Mouse (Mus musculus) hindbrain, embryonic 14.5 days (tissue): ENCODE measurements around the gene Slco3a1. TPM values are rescaled to one million over a fixed set of nuclear protein-coding genes. Genes with fewer than 3 reads are reported as not detected.
A peak's percentile ranks its signal among the peaks of the same experiment; 100 is the strongest.

ENCODE experiments used
- ATAC-seq: fragments of 200-750 bp; cut with Nextera tagmentation; 2 replicates; pipeline ENCODE4 v1.8.0; 2017; ENCODE audit warnings: moderate number of reproducible peaks, mild to moderate bottlenecking, moderate TSS enrichment, moderate library complexity; ENCODE audit not compliant: low FRiP score
- DNase-seq: peaks from one replicate; pipeline ENCODE4 v3.0.0-alpha.2; 2015; ENCODE audit warnings: low spot score
- H3K27ac ChIP-seq: fragments of 300-500 bp; sonication (generic); 2 replicates; pipeline ENCODE4 v1.5.1; 2014; ENCODE audit warnings: mild to moderate bottlenecking, moderate library complexity
- H3K27me3 ChIP-seq: fragments of 300-500 bp; sonication (generic); 2 replicates; pipeline ENCODE4 v1.6.1; 2014; ENCODE audit warnings: mild to moderate bottlenecking, low read length, mixed read lengths; ENCODE audit not compliant: control insufficient read depth, insufficient read depth
- H3K36me3 ChIP-seq: fragments of 300-500 bp; sonication (generic); replicated peaks from 2 replicates; pipeline ENCODE4 v1.6.1; 2014; ENCODE audit not compliant: control insufficient read depth, insufficient read depth
- H3K4me1 ChIP-seq: fragments of 300-500 bp; sonication (generic); replicated peaks from 2 replicates; pipeline ENCODE4 v1.6.1; 2014; ENCODE audit warnings: antibody characterized with exemption, low read length, mixed read lengths; ENCODE audit not compliant: control insufficient read depth, insufficient read depth
- H3K4me2 ChIP-seq: fragments of 300-500 bp; sonication (generic); replicated peaks from 2 replicates; pipeline ENCODE4 v1.6.1; 2014; ENCODE audit warnings: mild to moderate bottlenecking, moderate library complexity
- H3K4me3 ChIP-seq: fragments of 300-500 bp; sonication (generic); replicated peaks from 2 replicates; pipeline ENCODE4 v1.5.1; 2014; ENCODE audit warnings: mild to moderate bottlenecking, low read length
- H3K9ac ChIP-seq: fragments of 300-500 bp; sonication (generic); 2 replicates; pipeline ENCODE4 v1.6.1; 2014
- H3K9me3 ChIP-seq: fragments of 300-500 bp; sonication (generic); 2 replicates; pipeline ENCODE4 v1.6.1; 2016; ENCODE audit warnings: low read length; ENCODE audit not compliant: control insufficient read depth
- WGBS: fragments of 180-500 bp; shearing (Covaris S2); extraction: QIAGEN DNeasy Blood & Tissue Kit; methylation state at CpG from one replicate; pipeline ENCODE4 v1.1.7; 2014; 5-methylcytosine and 5-hydroxymethylcytosine counted together
- polyA plus RNA-seq: library from polyadenylated mRNA; unstranded; fragments of >200 nt; fragmentation: Nextera tagmentation; extraction: Ambion mirVana; gene quantifications from 2 replicates; pipeline ENCODE4 v1.2.1, GENCODE M21; 2014

The Slco3a1 gene
- polyA plus RNA-seq, 1 experiment from 2014 or later = 14.6 TPM

GRCm38 (mm10) chr7:74399729-74400128, 154.9 kb downstream of the Slco3a1 start:
- no peak for DNase-seq
- Histone ChIP-seq H3K4me1 (no peaks in the 10 kb centered on the region), H3K9me3 (no peaks in the 10 kb centered on the region), H3K27ac (no peak overlapping the region), H3K36me3 (no peaks in the 10 kb centered on the region), H3K9ac (no peak overlapping the region), H3K4me3 (no peak overlapping the region), H3K4me2 (no peak overlapping the region), H3K27me3 (no peaks in the 10 kb centered on the region)
- WGBS = 95% methylated on average over 6 of the region's 6 CpGs
- ATAC-seq = no peak

DNA sequence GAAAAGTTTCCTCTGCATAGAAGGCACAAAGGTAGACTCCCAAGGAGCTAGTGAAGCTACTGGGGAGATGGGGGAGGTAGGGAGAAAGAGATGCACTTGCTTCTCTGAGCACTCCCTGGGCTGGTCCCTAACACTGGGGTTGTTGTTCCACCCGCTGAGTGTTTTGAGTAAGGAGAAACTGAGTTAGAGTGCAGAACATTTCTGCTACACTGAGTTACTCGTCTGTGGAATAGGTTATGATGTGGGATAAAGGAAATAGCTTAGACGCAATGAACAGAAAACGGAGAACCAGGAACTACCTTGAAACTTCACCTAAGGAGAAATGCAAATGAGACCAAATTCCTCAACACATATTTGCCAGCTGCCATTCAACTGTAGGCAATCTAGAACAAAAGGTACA, 155.4 kb downstream of the Slco3a1 start:
- no peaks in the 10 kb centered on the region for H3K27me3 ChIP-seq
- no peak for ATAC-seq

DNA sequence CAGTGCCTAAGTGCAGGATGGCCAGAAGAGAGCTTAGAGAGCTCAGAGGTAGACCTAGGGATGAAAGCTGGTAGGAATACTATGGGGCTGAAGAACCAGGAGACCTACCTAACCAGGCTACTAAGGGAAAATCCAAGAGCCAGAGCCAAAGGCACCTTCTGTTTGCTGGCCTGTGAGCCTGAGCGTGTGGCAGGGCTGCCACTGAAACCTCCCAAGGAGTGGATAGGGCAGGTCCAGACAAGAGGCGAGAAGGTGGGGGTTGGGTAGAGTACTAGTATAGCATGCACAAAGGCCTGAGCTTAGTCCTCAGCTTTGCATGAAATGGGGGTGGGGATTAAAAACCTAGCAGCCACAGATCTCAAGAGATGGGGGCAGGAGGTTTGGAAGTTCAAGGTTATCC, 156.3 kb downstream of the Slco3a1 start:
- H3K36me3 ChIP-seq = no peaks in the 10 kb centered on the region
- no peaks in the 10 kb centered on the region for H3K9me3 ChIP-seq
- 71% methylated on average over 2 of the region's 2 CpGs for WGBS
- no peak overlapping the region for H3K27ac ChIP-seq
- no peak overlapping the region for H3K4me2 ChIP-seq
- H3K27me3 ChIP-seq = no peaks in the 10 kb centered on the region
- DNase-seq (no peak), ATAC-seq (no peak)
- H3K9ac ChIP-seq = no peak overlapping the region
- no peak overlapping the region for H3K4me3 ChIP-seq
- H3K4me1 ChIP-seq = peaks cover 3% of the 10 kb centered on the region; the same call in 1 of the 2 replicates

More for the DNA sequence above, 155.4 kb downstream of the Slco3a1 start:
- DNase-seq = no peak
- Histone ChIP-seq H3K36me3 (no peaks in the 10 kb centered on the region), H3K9ac (no peak overlapping the region), H3K4me1 (no peaks in the 10 kb centered on the region; the same call in 1 of the 2 replicates), H3K27ac (no peak overlapping the region), H3K9me3 (no peaks in the 10 kb centered on the region), H3K4me2 (no peak overlapping the region), H3K4me3 (no peak overlapping the region)
- 89% methylated on average over 4 of the region's 4 CpGs for WGBS

GRCm38 (mm10) chr7:74391451-74391873, 163.1 kb downstream of the Slco3a1 start:
- H3K27me3 ChIP-seq = no peaks in the 10 kb centered on the region
- H3K9me3 ChIP-seq = no peaks in the 10 kb centered on the region
- no peaks in the 10 kb centered on the region for H3K36me3 ChIP-seq
- no peak overlapping the region for H3K9ac ChIP-seq
- no peak for ATAC-seq
- H3K27ac ChIP-seq = no peak overlapping the region
- no peak for DNase-seq
- WGBS = 73% methylated on average over 5 of the region's 5 CpGs
- peaks cover 5% of the 10 kb centered on the region; the same call in 1 of the 2 replicates for H3K4me1 ChIP-seq
- H3K4me3 ChIP-seq = no peak overlapping the region
- H3K4me2 ChIP-seq = no peak overlapping the region

DNA sequence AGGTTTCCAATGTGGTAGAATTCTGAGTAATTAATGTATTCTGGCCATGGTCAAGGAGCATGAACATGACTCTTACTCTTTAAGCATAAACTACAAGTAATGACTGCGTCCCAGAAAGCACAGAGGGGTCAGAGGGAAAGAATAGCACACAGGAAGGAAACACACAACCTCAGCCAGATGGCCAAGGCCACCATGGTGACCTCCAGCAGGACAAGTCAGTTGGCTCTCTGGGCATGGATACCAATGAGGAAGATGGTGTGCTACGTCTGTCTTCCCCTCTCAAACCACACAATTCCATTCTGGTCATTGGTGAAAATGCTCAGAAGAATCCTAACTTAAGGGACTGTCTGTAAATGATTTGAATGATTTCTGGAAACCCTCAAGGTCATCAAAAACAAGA, 165.0 kb downstream of the Slco3a1 start:
- Histone ChIP-seq H3K4me1 (peaks cover 5% of the 10 kb centered on the region; the same call in 1 of the 2 replicates), H3K9ac (no peak overlapping the region), H3K36me3 (no peaks in the 10 kb centered on the region), H3K4me2 (no peak overlapping the region), H3K4me3 (no peak overlapping the region), H3K27ac (no peak overlapping the region), H3K27me3 (no peaks in the 10 kb centered on the region), H3K9me3 (no peaks in the 10 kb centered on the region)
- ATAC-seq (no peak), DNase-seq (no peak)
- 77% methylated on average over 2 of the region's 2 CpGs for WGBS

DNA sequence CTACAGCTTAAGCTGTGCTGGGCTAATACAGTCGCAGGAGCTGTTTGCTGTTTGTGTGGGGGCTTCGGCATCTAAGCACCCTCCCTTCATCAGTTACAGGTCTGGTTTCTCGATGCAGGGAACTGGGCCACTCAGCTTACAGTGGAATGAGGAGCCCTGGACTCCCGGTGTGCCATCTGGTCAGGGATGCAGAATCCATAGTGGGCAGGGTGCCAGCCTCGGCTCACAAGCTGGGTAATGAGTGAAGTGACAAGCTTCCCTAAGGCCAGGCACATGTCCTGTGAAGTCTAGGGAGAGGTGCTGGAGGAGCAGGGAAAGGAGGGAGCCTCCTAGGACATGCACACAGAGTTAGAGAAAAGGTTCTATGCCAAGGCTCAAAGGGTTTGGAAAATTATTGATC, 168.3 kb downstream of the Slco3a1 start:
- H3K4me2 ChIP-seq = no peak overlapping the region
- peak; percentile 31; the same call in 1 of the 2 replicates for ATAC-seq
- 70% methylated on average over 5 of the region's 5 CpGs for WGBS
- H3K9me3 ChIP-seq = no peaks in the 10 kb centered on the region
- DNase-seq = no peak
- no peak overlapping the region for H3K27ac ChIP-seq
- no peak overlapping the region for H3K9ac ChIP-seq
- no peaks in the 10 kb centered on the region for H3K27me3 ChIP-seq
- no peak overlapping the region for H3K4me3 ChIP-seq
- no peaks in the 10 kb centered on the region for H3K4me1 ChIP-seq
- no peaks in the 10 kb centered on the region for H3K36me3 ChIP-seq

GRCm38 (mm10) chr7:74383040-74383666, 171.4 kb downstream of the Slco3a1 start:
- Histone ChIP-seq H3K36me3 (no peaks in the 10 kb centered on the region), H3K27me3 (no peaks in the 10 kb centered on the region), H3K9me3 (no peaks in the 10 kb centered on the region), H3K4me1 (no peaks in the 10 kb centered on the region), H3K4me2 (no peak overlapping the region), H3K27ac (no peak overlapping the region), H3K9ac (no peak overlapping the region), H3K4me3 (no peak overlapping the region)
- WGBS = 83% methylated on average over 3 of the region's 3 CpGs
- DNase-seq = no peak
- no peak for ATAC-seq

DNA sequence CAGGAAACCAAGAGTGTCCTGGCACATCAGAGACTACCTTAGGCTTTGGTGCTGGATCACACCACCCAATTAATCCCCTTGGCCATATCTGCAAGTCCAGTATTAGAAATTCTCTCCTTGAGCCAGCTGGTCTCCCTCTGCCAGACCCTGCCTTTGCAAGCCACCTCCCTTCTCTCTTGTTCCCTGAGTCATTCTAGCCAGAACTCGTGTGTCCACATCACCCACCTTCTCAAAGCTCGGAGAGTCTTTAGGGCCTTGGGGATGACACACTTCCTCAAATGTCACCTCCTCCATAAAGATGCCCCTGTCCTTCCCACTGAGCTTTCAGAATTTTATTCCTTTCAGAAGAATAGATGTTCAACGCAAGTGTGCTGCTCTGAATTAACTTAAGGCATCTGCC, 172.3 kb downstream of the Slco3a1 start:
- Histone ChIP-seq H3K4me3 (no peak overlapping the region), H3K27ac (no peak overlapping the region), H3K9me3 (no peaks in the 10 kb centered on the region), H3K36me3 (no peaks in the 10 kb centered on the region), H3K4me2 (no peak overlapping the region), H3K9ac (no peak overlapping the region), H3K27me3 (no peaks in the 10 kb centered on the region), H3K4me1 (no peaks in the 10 kb centered on the region)
- no peak for DNase-seq
- WGBS = 77% methylated on average over 3 of the region's 3 CpGs
- no peak for ATAC-seq

GRCm38 (mm10) chr7:74381881-74382281, 172.7 kb downstream of the Slco3a1 start:
- H3K4me3 ChIP-seq = no peak overlapping the region
- H3K27me3 ChIP-seq = no peaks in the 10 kb centered on the region
- 86% methylated on average over 2 of the region's 2 CpGs for WGBS
- DNase-seq = no peak
- no peak overlapping the region for H3K4me2 ChIP-seq
- H3K36me3 ChIP-seq = no peaks in the 10 kb centered on the region
- H3K4me1 ChIP-seq = no peaks in the 10 kb centered on the region
- ATAC-seq = no peak
- H3K9ac ChIP-seq = no peak overlapping the region
- H3K27ac ChIP-seq = no peak overlapping the region
- H3K9me3 ChIP-seq = no peaks in the 10 kb centered on the region

GRCm38 (mm10) chr7:74381051-74381450, 173.5 kb downstream of the Slco3a1 start:
- DNase-seq (no peak), ATAC-seq (no peak)
- Histone ChIP-seq H3K36me3 (no peaks in the 10 kb centered on the region), H3K4me1 (no peaks in the 10 kb centered on the region), H3K9me3 (no peaks in the 10 kb centered on the region), H3K4me2 (no peak overlapping the region), H3K27me3 (no peaks in the 10 kb centered on the region), H3K9ac (no peak overlapping the region), H3K4me3 (no peak overlapping the region), H3K27ac (no peak overlapping the region)
- WGBS = 75% methylated on average over 2 of the region's 2 CpGs
